Mouse (Mus musculus): ENCODE data around the gene Fshr. TPM values are rescaled to one million over a fixed set of nuclear protein-coding genes. Genes with fewer than 3 reads are reported as not detected.

The Fshr gene
- total and polyA plus RNA-seq, 2 experiments from 2014 or later, result not detected

DNA sequence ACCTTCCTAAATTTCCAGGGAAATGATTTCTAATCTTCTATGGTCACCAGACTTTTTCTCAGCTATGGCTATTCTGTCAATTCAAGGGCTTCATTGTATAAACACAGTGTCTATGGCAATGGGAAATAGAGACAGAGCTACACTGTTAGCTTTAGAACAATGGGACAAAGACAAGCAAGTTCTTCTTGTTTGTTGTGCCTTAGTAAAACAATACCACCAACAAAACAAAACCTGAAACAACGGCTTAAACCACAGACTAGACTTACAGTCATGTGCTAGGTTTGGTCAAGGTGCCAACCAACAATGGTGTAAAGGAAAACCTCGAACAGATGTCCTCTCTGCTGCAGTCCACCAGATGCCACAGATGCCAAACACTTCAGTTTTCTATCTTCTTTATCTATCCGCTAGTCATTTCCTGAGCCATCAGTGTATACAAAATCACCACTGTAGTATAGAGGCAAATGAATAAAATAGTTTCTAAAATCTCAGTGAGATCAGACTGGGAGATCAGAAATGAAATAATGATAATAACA, 149.4 kb downstream of the Fshr start:
- ATAC-seq (ENCODE audit: low FRiP score), result no peak
- Histone ChIP-seq H3K4me1 (ENCODE audit: insufficient read depth, low read length) (no peaks in the 10 kb centered on the region), H3K9me3 (ENCODE audit: low read length) (no peaks in the 10 kb centered on the region), H3K9ac (replicated peaks; ENCODE audit: low read length, poor library complexity, severe bottlenecking) (no peak overlapping the region), H3K4me2 (ENCODE audit: low read depth, low read length, poor library complexity, severe bottlenecking) (no peak overlapping the region), H3K27me3 (ENCODE audit: insufficient read depth, low read length) (no peaks in the 10 kb centered on the region), H3K36me3 (ENCODE audit: insufficient read depth, low read length) (no peaks in the 10 kb centered on the region), H3K27ac (ENCODE audit: low read depth, low read length) (no peak overlapping the region), H3K4me3 (ENCODE audit: low read depth, low read length) (no peak overlapping the region)
- DNase-seq (ENCODE audit: low spot score), result no peak
- 86% methylated on average over 3 of the region's 3 CpGs for WGBS
- no peak for TF ChIP-seq CTCF (IDR thresholded peaks at IDR 0.05)

DNA sequence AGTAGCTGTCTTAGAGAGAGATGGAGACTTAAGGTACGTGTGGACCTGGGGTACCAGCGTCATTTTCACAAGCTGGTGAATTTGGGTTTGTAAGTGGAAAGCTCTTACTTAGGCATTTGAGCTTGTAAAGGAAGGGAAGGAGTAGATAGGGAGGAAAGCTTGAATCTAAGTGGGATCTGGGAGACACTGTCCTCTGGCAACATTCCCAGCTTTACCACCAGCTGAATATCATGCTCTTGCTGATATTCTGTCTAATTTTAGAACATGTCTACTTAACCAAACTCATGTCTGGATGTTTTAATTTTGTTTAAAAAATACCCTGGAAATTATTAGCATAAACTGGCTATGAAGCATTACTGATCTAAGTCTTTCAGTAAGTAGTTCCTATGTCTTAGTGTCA, 151.4 kb downstream of the Fshr start:
- DNase-seq (ENCODE audit: low spot score) (no peak), ATAC-seq (ENCODE audit: low FRiP score) (no peak)
- Histone ChIP-seq H3K36me3 (ENCODE audit: insufficient read depth, low read length) (no peaks in the 10 kb centered on the region), H3K4me2 (ENCODE audit: low read depth, low read length, poor library complexity, severe bottlenecking) (no peak overlapping the region), H3K4me1 (ENCODE audit: insufficient read depth, low read length) (no peaks in the 10 kb centered on the region), H3K27ac (ENCODE audit: low read depth, low read length) (no peak overlapping the region), H3K27me3 (ENCODE audit: insufficient read depth, low read length) (no peaks in the 10 kb centered on the region), H3K4me3 (ENCODE audit: low read depth, low read length) (no peak overlapping the region), H3K9me3 (ENCODE audit: low read length) (no peaks in the 10 kb centered on the region), H3K9ac (replicated peaks; ENCODE audit: low read length, poor library complexity, severe bottlenecking) (no peak overlapping the region)
- 96% methylated on average over 2 of the region's 2 CpGs for WGBS
- TF ChIP-seq CTCF (IDR thresholded peaks at IDR 0.05), result no peak

DNA sequence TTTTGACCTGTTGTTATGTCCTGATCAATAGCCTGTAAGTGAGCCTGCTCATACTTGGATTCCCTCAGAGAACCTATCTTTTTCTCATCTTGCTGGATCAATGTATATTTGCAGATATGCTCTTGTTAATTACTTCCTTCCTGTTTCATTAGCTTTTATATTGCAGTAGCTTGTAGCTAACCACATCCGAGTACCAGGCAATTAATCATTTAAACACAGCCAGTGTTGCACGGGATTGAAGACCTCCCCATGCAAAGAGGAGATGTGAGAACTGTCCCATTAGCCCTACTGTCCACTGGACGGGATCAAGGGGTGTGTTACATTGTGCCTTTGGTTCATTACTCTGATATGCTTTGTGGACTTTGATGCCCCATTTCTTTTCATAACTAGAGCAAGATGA, 154.5 kb downstream of the Fshr start:
- H3K9me3 ChIP-seq (ENCODE audit: low read length), result no peaks in the 10 kb centered on the region
- no peak overlapping the region for H3K27ac ChIP-seq (ENCODE audit: low read depth, low read length)
- no peaks in the 10 kb centered on the region for H3K4me1 ChIP-seq (ENCODE audit: insufficient read depth, low read length)
- no peaks in the 10 kb centered on the region for H3K27me3 ChIP-seq (ENCODE audit: insufficient read depth, low read length)
- H3K9ac ChIP-seq (replicated peaks; ENCODE audit: low read length, poor library complexity, severe bottlenecking), result no peak overlapping the region
- no peaks in the 10 kb centered on the region for H3K36me3 ChIP-seq (ENCODE audit: insufficient read depth, low read length)
- H3K4me2 ChIP-seq (ENCODE audit: low read depth, low read length, poor library complexity, severe bottlenecking), result no peak overlapping the region
- no peak for TF ChIP-seq CTCF (IDR thresholded peaks at IDR 0.05)
- no peak overlapping the region for H3K4me3 ChIP-seq (ENCODE audit: low read depth, low read length)
- ATAC-seq (ENCODE audit: low FRiP score) (no peak), DNase-seq (ENCODE audit: low spot score) (no peak)
- whole genome bisulfite sequencing, result 73% methylated on average over 3 of the region's 3 CpGs

DNA sequence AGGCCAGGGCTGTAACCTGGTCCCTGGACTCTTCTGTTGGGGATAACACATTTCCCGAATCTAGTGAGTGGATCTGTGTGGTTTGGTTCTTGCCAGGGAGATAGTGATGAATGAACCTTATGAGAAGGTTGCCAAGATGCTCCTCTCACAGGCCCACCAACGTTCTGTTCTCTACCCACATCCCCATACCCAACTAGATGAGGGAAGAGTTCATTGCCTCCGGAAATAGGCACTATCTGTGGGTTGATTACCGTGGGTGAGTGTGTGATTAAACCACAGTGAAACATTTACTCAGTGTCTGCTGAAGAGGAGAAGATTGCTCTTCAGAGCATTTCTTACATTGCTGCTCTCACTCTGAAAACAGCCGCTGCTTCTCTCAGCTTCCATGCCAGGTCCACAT, 163.8 kb downstream of the Fshr start:
- Histone ChIP-seq H3K36me3 (ENCODE audit: insufficient read depth, low read length) (no peaks in the 10 kb centered on the region), H3K27me3 (ENCODE audit: insufficient read depth, low read length) (no peaks in the 10 kb centered on the region), H3K4me3 (ENCODE audit: low read depth, low read length) (no peak overlapping the region), H3K9ac (replicated peaks; ENCODE audit: low read length, poor library complexity, severe bottlenecking) (no peak overlapping the region), H3K4me2 (ENCODE audit: low read depth, low read length, poor library complexity, severe bottlenecking) (no peak overlapping the region), H3K27ac (ENCODE audit: low read depth, low read length) (no peak overlapping the region), H3K9me3 (ENCODE audit: low read length) (no peaks in the 10 kb centered on the region), H3K4me1 (ENCODE audit: insufficient read depth, low read length) (no peaks in the 10 kb centered on the region)
- DNase-seq (ENCODE audit: low spot score) (no peak), ATAC-seq (ENCODE audit: low FRiP score) (no peak)
- WGBS, result 84% methylated on average over 5 of the region's 5 CpGs
- TF ChIP-seq CTCF (IDR thresholded peaks at IDR 0.05), result no peak

DNA sequence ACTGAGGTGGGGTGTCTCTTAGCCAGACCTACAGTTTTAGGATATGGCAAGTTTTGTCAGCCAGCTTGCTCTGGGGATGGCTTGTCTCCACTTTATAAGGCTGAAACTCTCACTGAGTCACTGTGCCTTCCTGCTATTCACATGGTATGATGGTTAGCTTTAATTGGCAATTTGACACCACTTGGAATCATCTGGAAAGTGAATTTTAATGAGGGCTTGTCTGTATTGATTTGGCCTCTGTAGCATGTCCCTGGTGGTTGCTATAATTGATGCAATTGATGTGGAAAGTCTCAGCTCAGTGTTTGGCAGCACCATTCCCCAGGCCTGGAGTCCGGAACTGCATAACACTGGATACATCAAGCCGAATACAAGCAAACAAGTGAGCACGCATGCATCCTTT, 164.4 kb downstream of the Fshr start:
- no peak for TF ChIP-seq CTCF (IDR thresholded peaks at IDR 0.05)
- Histone ChIP-seq H3K36me3 (ENCODE audit: insufficient read depth, low read length) (no peaks in the 10 kb centered on the region), H3K4me2 (ENCODE audit: low read depth, low read length, poor library complexity, severe bottlenecking) (no peak overlapping the region), H3K27ac (ENCODE audit: low read depth, low read length) (no peak overlapping the region), H3K9me3 (ENCODE audit: low read length) (no peaks in the 10 kb centered on the region), H3K9ac (replicated peaks; ENCODE audit: low read length, poor library complexity, severe bottlenecking) (no peak overlapping the region), H3K27me3 (ENCODE audit: insufficient read depth, low read length) (no peaks in the 10 kb centered on the region), H3K4me3 (ENCODE audit: low read depth, low read length) (no peak overlapping the region), H3K4me1 (ENCODE audit: insufficient read depth, low read length) (no peaks in the 10 kb centered on the region)
- ATAC-seq (ENCODE audit: low FRiP score), result no peak
- no peak for DNase-seq (ENCODE audit: low spot score)
- WGBS, result 90% methylated on average over 3 of the region's 3 CpGs

DNA sequence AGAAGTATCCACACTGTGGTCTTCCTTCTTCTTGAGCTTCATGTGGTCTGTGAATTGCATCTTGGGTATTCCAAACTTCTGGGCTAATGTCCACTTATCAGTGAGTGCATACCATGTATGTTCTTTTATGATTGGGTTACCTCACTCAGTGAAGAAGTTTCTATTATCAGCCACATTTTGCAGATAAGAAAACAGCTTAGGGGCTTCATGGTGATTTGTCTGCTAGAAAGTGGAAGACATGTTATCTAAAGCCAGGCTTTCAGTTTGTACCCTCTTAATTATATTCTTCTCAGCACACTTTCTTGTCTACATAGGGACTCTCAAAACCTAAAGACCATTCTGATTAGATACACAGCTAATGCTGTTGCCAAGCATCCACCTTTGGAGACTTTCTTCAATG, 165.8 kb downstream of the Fshr start:
- H3K9me3 ChIP-seq (ENCODE audit: low read length), result no peaks in the 10 kb centered on the region
- no peak for DNase-seq (ENCODE audit: low spot score)
- ATAC-seq (ENCODE audit: low FRiP score), result no peak
- H3K27me3 ChIP-seq (ENCODE audit: insufficient read depth, low read length), result no peaks in the 10 kb centered on the region
- H3K9ac ChIP-seq (replicated peaks; ENCODE audit: low read length, poor library complexity, severe bottlenecking), result no peak overlapping the region
- no peak overlapping the region for H3K4me3 ChIP-seq (ENCODE audit: low read depth, low read length)
- H3K4me2 ChIP-seq (ENCODE audit: low read depth, low read length, poor library complexity, severe bottlenecking), result no peak overlapping the region
- H3K36me3 ChIP-seq (ENCODE audit: insufficient read depth, low read length), result no peaks in the 10 kb centered on the region
- TF ChIP-seq CTCF (IDR thresholded peaks at IDR 0.05), result no peak
- H3K4me1 ChIP-seq (ENCODE audit: insufficient read depth, low read length), result no peaks in the 10 kb centered on the region
- no peak overlapping the region for H3K27ac ChIP-seq (ENCODE audit: low read depth, low read length)
